Mouse (Mus musculus): ENCODE data around the gene Mfap1b. TPM values are rescaled to one million over a fixed set of nuclear protein-coding genes. Genes with fewer than 3 reads are reported as not detected.

The Mfap1b gene
- total RNA-seq, 2 experiments from 2014 or later, result 40.9 to 41.5 TPM

- DNase-seq (ENCODE audit: extremely low spot score in 1 of 2, low spot score in 2 of 2), result no peak
- Histone ChIP-seq H3K27ac (peak overlapping the region; percentile 98; the same call in 1 of the 2 replicates), H3K4me3 (peak overlapping the region; percentile 90)
- no peak for TF ChIP-seq CTCF (IDR thresholded peaks at IDR 0.05)
- intact Hi-C loops (cut with DNase I), result no loop called here
Observed at GRCm38 (mm10) chr2:121415591-121415990, 58.3 kb downstream of the Mfap1b start.

- TF ChIP-seq CTCF (IDR thresholded peaks at IDR 0.05), result no peak
- intact Hi-C loops (cut with DNase I), result no loop called here
- Histone ChIP-seq H3K27ac (peak overlapping the region; percentile 98; the same call in 1 of the 2 replicates), H3K4me3 (peak overlapping the region; percentile 90)
- no peak for DNase-seq (ENCODE audit: extremely low spot score in 1 of 2, low spot score in 2 of 2)
Observed at GRCm38 (mm10) chr2:121415103-121415502, 58.8 kb downstream of the Mfap1b start.

- no peak for TF ChIP-seq CTCF (IDR thresholded peaks at IDR 0.05)
- peak overlapping the region; percentile 98 for H3K27ac ChIP-seq
- no peak for DNase-seq (ENCODE audit: extremely low spot score in 1 of 2, low spot score in 2 of 2)
- H3K4me3 ChIP-seq, result peak overlapping the region; percentile 90
- intact Hi-C loops (cut with DNase I), result no loop called here
Observed at GRCm38 (mm10) chr2:121414139-121414685, 59.7 kb downstream of the Mfap1b start.

- TF ChIP-seq CTCF (IDR thresholded peaks at IDR 0.05), result peak; percentile 25; the same call in 1 of the 2 replicates
- peak within 1 kb of the TSS; percentile 98 for H3K27ac ChIP-seq
- H3K4me3 ChIP-seq, result peak within 1 kb of the TSS; percentile 90
- intact Hi-C loops (cut with DNase I), result no loop called here
- DNase-seq (ENCODE audit: extremely low spot score in 1 of 2, low spot score in 2 of 2), result peak; percentile 96
Observed at GRCm38 (mm10) chr2:121413387-121414042, 60.4 kb downstream of the Mfap1b start, which contains the start of the genes Pdia3 and Catsper2. Gene Pdia3 (plus strand): TSS chr2:121413775. Gene Catsper2 (minus strand): TSS chr2:121413792.

GRCm38 (mm10) chr2:121412843-121413386 is 61.0 kb downstream of the Mfap1b start:
- intact Hi-C loops (cut with DNase I), result no loop called here
- peak overlapping the region; percentile 98 for H3K27ac ChIP-seq
- peak in 1 of 2 experiments; percentile 12 for DNase-seq (ENCODE audit: extremely low spot score in 1 of 2, low spot score in 2 of 2)
- peak overlapping the region; percentile 90 for H3K4me3 ChIP-seq
- TF ChIP-seq CTCF (IDR thresholded peaks at IDR 0.05), result no peak

Small RNAs within 50 kb of the gene (microRNA-seq; reads per million reads assigned to microRNA genes)
- 0 reads per million in 2 experiments for gene Gm22953

Other genes with a start within 250 kb of the Mfap1b start
- gene Trp53bp1, start 202.7 kb downstream of the Mfap1b start, total RNA-seq (2021), result 100 to 1,000 TPM; 148 to 170 TPM
- 100 to 1,000 TPM; 610 to 673 TPM for gene Map1a, start 184.5 kb downstream of the Mfap1b start, total RNA-seq (2021)
- 100 to 1,000 TPM; 134 to 136 TPM for gene Ppip5k1, start 118.7 kb downstream of the Mfap1b start, total RNA-seq (2021)
- 100 to 1,000 TPM; 339 to 354 TPM for gene Ckmt1, start 116.4 kb downstream of the Mfap1b start, total RNA-seq (2021)
- gene Strc, start 86.9 kb downstream of the Mfap1b start, total RNA-seq (2021), result under 1 TPM; 0.11 to 0.12 TPM
- gene Pdia3, start 60.3 kb downstream of the Mfap1b start, total RNA-seq (2021), result 100 to 1,000 TPM; 170 to 202 TPM
- gene Catsper2, start 60.3 kb downstream of the Mfap1b start, total RNA-seq (2021), result 1 to 10 TPM; 3.6 to 4.2 TPM
- not detected for gene Ell3, start 29.8 kb downstream of the Mfap1b start, total RNA-seq (2021)
- 100 to 1,000 TPM; 152 to 164 TPM for gene Serf2, start 24.9 kb downstream of the Mfap1b start, total RNA-seq (2021)
- gene Hypk, start 20.8 kb downstream of the Mfap1b start, total RNA-seq (2021), result 10 to 100 TPM; 22.7 to 23.1 TPM
- gene Serinc4, start 17.3 kb downstream of the Mfap1b start, total RNA-seq (2021), result under 1 TPM; 0.21 to 0.54 TPM
- 10 to 100 TPM; 33.3 TPM for gene Mfap1a, start 32.6 kb upstream of the Mfap1b start, total RNA-seq (2021)
- gene Wdr76, start 32.7 kb upstream of the Mfap1b start, total RNA-seq (2021), result 1 to 10 TPM; 4.5 to 5.5 TPM

Measured in left cerebral cortex, adult 2 months (tissue).